Mouse (Mus musculus): Measurements from ENCODE around the gene Ly6g5c. TPM values are rescaled to one million over a fixed set of nuclear protein-coding genes. Genes with fewer than 3 reads are reported as not detected.

The Ly6g5c gene
- total and polyA plus RNA-seq, 2 experiments from 2014 or later, result not detected

- ATAC-seq (ENCODE audit: low FRiP score), result no peak
- Histone ChIP-seq H3K4me2 (ENCODE audit: low read depth, low read length, poor library complexity, severe bottlenecking) (no peak overlapping the region), H3K4me1 (ENCODE audit: insufficient read depth, low read length) (no peaks in the 10 kb centered on the region), H3K4me3 (ENCODE audit: low read depth, low read length) (no peak overlapping the region), H3K27ac (ENCODE audit: low read depth, low read length) (no peak overlapping the region), H3K36me3 (ENCODE audit: insufficient read depth, low read length) (no peaks in the 10 kb centered on the region), H3K9ac (replicated peaks; ENCODE audit: low read length, poor library complexity, severe bottlenecking) (no peak overlapping the region), H3K9me3 (ENCODE audit: low read length) (no peaks in the 10 kb centered on the region), H3K27me3 (ENCODE audit: insufficient read depth, low read length) (no peaks in the 10 kb centered on the region)
- WGBS, result 72% methylated on average over 3 of the region's 3 CpGs
- no peak for DNase-seq (ENCODE audit: low spot score)
- TF ChIP-seq CTCF (IDR thresholded peaks at IDR 0.05), result no peak
Measured at GRCm38 (mm10) chr17:35083929-35084497, 24.1 kb upstream of the Ly6g5c start.

- Histone ChIP-seq H3K27ac (ENCODE audit: low read depth, low read length) (no peak within 1 kb of the TSS), H3K36me3 (ENCODE audit: insufficient read depth, low read length) (no peaks in the 10 kb centered on the region), H3K9ac (replicated peaks; ENCODE audit: low read length, poor library complexity, severe bottlenecking) (no peak within 1 kb of the TSS), H3K4me2 (ENCODE audit: low read depth, low read length, poor library complexity, severe bottlenecking) (no peak within 1 kb of the TSS), H3K9me3 (ENCODE audit: low read length) (no peaks in the 10 kb centered on the region), H3K27me3 (ENCODE audit: insufficient read depth, low read length) (no peaks in the 10 kb centered on the region), H3K4me1 (ENCODE audit: insufficient read depth, low read length) (0 out of 2 replicates have a peak, but pooled peaks cover 4% of the 10 kb centered on the region), H3K4me3 (ENCODE audit: low read depth, low read length) (no peak within 1 kb of the TSS)
- no peak for TF ChIP-seq CTCF (IDR thresholded peaks at IDR 0.05)
- DNase-seq (ENCODE audit: low spot score) (no peak), ATAC-seq (ENCODE audit: low FRiP score) (no peak)
- WGBS, result 84% methylated on average over 7 of the region's 7 CpGs
Measured at GRCm38 (mm10) chr17:35085208-35085865, 22.7 kb upstream of the Ly6g5c start, which contains the start of gene Ly6g6f. TSS of gene Ly6g6f (minus strand) at chr17:35085610.

- Histone ChIP-seq H3K27me3 (ENCODE audit: insufficient read depth, low read length) (no peaks in the 10 kb centered on the region), H3K27ac (ENCODE audit: low read depth, low read length) (no peak overlapping the region), H3K4me2 (ENCODE audit: low read depth, low read length, poor library complexity, severe bottlenecking) (no peak overlapping the region), H3K4me3 (ENCODE audit: low read depth, low read length) (no peak overlapping the region), H3K36me3 (ENCODE audit: insufficient read depth, low read length) (peaks cover 15% of the 10 kb centered on the region), H3K9ac (replicated peaks; ENCODE audit: low read length, poor library complexity, severe bottlenecking) (no peak overlapping the region), H3K9me3 (ENCODE audit: low read length) (no peaks in the 10 kb centered on the region), H3K4me1 (ENCODE audit: insufficient read depth, low read length) (0 out of 2 replicates have a peak, but pooled peaks cover 4% of the 10 kb centered on the region)
- TF ChIP-seq CTCF (IDR thresholded peaks at IDR 0.05), result peak; percentile 62
- 35% methylated on average over 2 of the region's 2 CpGs for WGBS
- ATAC-seq (ENCODE audit: low FRiP score), result no peak
- no peak for DNase-seq (ENCODE audit: low spot score)
Measured at GRCm38 (mm10) chr17:35088151-35088550, 19.9 kb upstream of the Ly6g5c start.

- ATAC-seq (ENCODE audit: low FRiP score) (peak; percentile 97), DNase-seq (ENCODE audit: low spot score) (peak; percentile 96)
- no peaks in the 10 kb centered on the region for H3K9me3 ChIP-seq (ENCODE audit: low read length)
- H3K4me3 ChIP-seq (ENCODE audit: low read depth, low read length), result peak within 1 kb of the TSS; percentile 67
- H3K27ac ChIP-seq (ENCODE audit: low read depth, low read length), result peak within 1 kb of the TSS; percentile 98
- 4% methylated on average over 62 of the region's 67 CpGs for WGBS
- peak within 1 kb of the TSS; percentile 61 for H3K4me2 ChIP-seq (ENCODE audit: low read depth, low read length, poor library complexity, severe bottlenecking)
- TF ChIP-seq CTCF (IDR thresholded peaks at IDR 0.05), result peak; percentile 22; the same call in 1 of the 2 replicates
- H3K4me1 ChIP-seq (ENCODE audit: insufficient read depth, low read length), result 0 out of 2 replicates have a peak, but pooled peaks cover 4% of the 10 kb centered on the region
- no peaks in the 10 kb centered on the region for H3K27me3 ChIP-seq (ENCODE audit: insufficient read depth, low read length)
- peak within 1 kb of the TSS; percentile 91 for H3K9ac ChIP-seq (replicated peaks; ENCODE audit: low read length, poor library complexity, severe bottlenecking)
- peaks cover 16% of the 10 kb centered on the region for H3K36me3 ChIP-seq (ENCODE audit: insufficient read depth, low read length)
Measured at GRCm38 (mm10) chr17:35088825-35089644, 19.0 kb upstream of the Ly6g5c start, which contains the start of gene Abhd16a. TSS of gene Abhd16a (plus strand) at chr17:35089263.

GRCm38 (mm10) chr17:35090166-35090932, 17.7 kb upstream of the Ly6g5c start:
- no peak for ATAC-seq (ENCODE audit: low FRiP score)
- H3K4me2 ChIP-seq (ENCODE audit: low read depth, low read length, poor library complexity, severe bottlenecking), result peak overlapping the region; percentile 61
- H3K4me1 ChIP-seq (ENCODE audit: insufficient read depth, low read length), result 0 out of 2 replicates have a peak, but pooled peaks cover 4% of the 10 kb centered on the region
- peak overlapping the region; percentile 67 for H3K4me3 ChIP-seq (ENCODE audit: low read depth, low read length)
- peak; percentile 67 for DNase-seq (ENCODE audit: low spot score)
- no peak for TF ChIP-seq CTCF (IDR thresholded peaks at IDR 0.05)
- H3K9me3 ChIP-seq (ENCODE audit: low read length), result no peaks in the 10 kb centered on the region
- H3K27ac ChIP-seq (ENCODE audit: low read depth, low read length), result 0 out of 2 replicates have a peak overlapping the region, but pooled peaks have one; percentile 26
- peaks cover 26% of the 10 kb centered on the region for H3K36me3 ChIP-seq (ENCODE audit: insufficient read depth, low read length)
- H3K27me3 ChIP-seq (ENCODE audit: insufficient read depth, low read length), result no peaks in the 10 kb centered on the region
- 61% methylated on average over 8 of the region's 8 CpGs for WGBS
- peak overlapping the region; percentile 91 for H3K9ac ChIP-seq (replicated peaks; ENCODE audit: low read length, poor library complexity, severe bottlenecking)

Data from midbrain, postnatal 0 days (tissue).